Mouse (Mus musculus): ENCODE measurements at regions not wholly inside any gene's neighbourhood (a gene's known extent, or its start where the extent isn't known, plus 50 kb on each side); places are given as distances from the start of the nearest gene placed in this dataset.
A peak's percentile ranks its signal among the peaks of the same experiment; 100 is the strongest.

- peak; percentile 76 for ATAC-seq
- no peak for TF ChIP-seq CTCF (IDR thresholded peaks at IDR 0.05)
- ChIA-PET POLR2A (interaction anchor here (1.5 kb wide), 1 partner anchor 12 kb away, joined by 5 read pairs; no protein-coding TSS in a partner anchor), CTCF (interaction anchor here (1.2 to 1.6 kb wide), 2 partner anchors 15 to 45 kb away, joined by 4 read pairs; no protein-coding TSS in a partner anchor)
- no peak for DNase-seq (ENCODE audit: low read depth, low spot score)
- no peaks in the 10 kb centered on the region for H3K27me3 ChIP-seq
- in situ Hi-C loops (cut with MboI; ENCODE audit: low pct_unique_long_range_greater_than_20kb), result no loop called here
Measured at GRCm38 (mm10) chr2:128457591-128458209, 133.3 kb upstream of the Spdye4c start.

- TF ChIP-seq CTCF (IDR thresholded peaks at IDR 0.05), result no peak
- DNase-seq (ENCODE audit: low read depth, low spot score), result no peak
- POLR2A ChIA-PET, result no interaction called here
- CTCF ChIA-PET, result no interaction called here
- no peaks in the 10 kb centered on the region for H3K27me3 ChIP-seq
- in situ Hi-C loops (cut with MboI; ENCODE audit: low pct_unique_long_range_greater_than_20kb), result no loop called here
- ATAC-seq, result no peak
Measured at GRCm38 (mm10) chr2:128465214-128465984, 125.6 kb upstream of the Spdye4c start.

DNA sequence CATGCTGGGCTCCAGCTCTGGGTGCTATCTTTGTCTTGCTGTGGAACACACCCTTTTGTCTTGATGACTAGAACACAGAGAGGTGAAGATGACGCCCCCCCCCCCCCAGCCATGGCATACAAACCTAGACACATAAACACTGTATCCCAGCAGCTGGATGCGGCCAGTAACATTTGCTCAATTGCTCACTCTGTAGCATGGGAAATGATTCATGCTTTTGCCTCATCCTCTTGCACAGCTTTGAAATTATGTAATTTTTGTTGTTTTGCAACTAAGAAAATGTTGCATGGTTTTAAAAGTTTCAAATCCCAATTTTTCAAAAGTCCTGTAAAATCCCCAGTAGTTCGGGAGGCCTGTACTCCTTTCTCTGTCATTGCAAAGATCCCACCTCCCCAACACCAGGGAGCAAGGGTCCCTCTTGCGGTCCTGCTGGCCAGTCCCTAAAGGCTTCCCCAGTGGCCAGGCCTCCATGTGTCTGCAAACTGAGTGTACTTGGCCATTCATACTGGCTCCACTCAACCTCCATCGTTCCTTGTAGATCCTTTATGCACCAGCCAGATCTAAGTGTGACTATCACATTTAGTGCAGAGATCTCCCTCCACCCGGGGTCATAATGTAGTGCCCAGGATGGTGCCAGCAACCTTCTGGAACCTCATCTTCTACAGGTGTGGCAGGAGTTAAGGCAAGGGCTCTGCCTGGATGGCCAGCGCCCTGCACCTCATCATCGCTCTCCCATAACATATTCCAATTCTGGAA lies 123.3 kb upstream of the Spdye4c start:
- in situ Hi-C loops (cut with MboI; ENCODE audit: low pct_unique_long_range_greater_than_20kb), result no loop called here
- no peak for ATAC-seq
- DNase-seq (ENCODE audit: low read depth, low spot score), result no peak
- no peak for TF ChIP-seq CTCF (IDR thresholded peaks at IDR 0.05)
- H3K27me3 ChIP-seq, result no peaks in the 10 kb centered on the region
- ChIA-PET POLR2A (interaction anchor here (0.6 kb wide), 1 partner anchor 44 kb away, joined by 3 read pairs; no protein-coding TSS in a partner anchor), CTCF (interaction anchor here (1.3 kb wide), 2 partner anchors 9 to 39 kb away, joined by 3 to 4 read pairs; no protein-coding TSS in a partner anchor)

- no peak for TF ChIP-seq CTCF (IDR thresholded peaks at IDR 0.05)
- DNase-seq (ENCODE audit: low read depth, low spot score), result no peak
- in situ Hi-C loops (cut with MboI; ENCODE audit: low pct_unique_long_range_greater_than_20kb), result no loop called here
- ChIA-PET CTCF (interaction anchor here (1.3 kb wide), 1 partner anchor 9 kb away, joined by 4 read pairs; no protein-coding TSS in a partner anchor), POLR2A (no interaction called here)
- no peak for ATAC-seq
- H3K27me3 ChIP-seq, result no peaks in the 10 kb centered on the region
Measured at GRCm38 (mm10) chr2:128468323-128468722, 122.7 kb upstream of the Spdye4c start.

- ATAC-seq, result no peak
- ChIA-PET CTCF (no interaction called here), POLR2A (no interaction called here)
- no peak for DNase-seq (ENCODE audit: low read depth, low spot score)
- in situ Hi-C loops (cut with MboI; ENCODE audit: low pct_unique_long_range_greater_than_20kb), result loop anchor here (5.0 kb wide), 1 partner anchor 67 kb away; no protein-coding TSS in a partner anchor
- no peaks in the 10 kb centered on the region for H3K27me3 ChIP-seq
- no peak for TF ChIP-seq CTCF (IDR thresholded peaks at IDR 0.05)
Measured at GRCm38 (mm10) chr2:128470351-128470750, 120.7 kb upstream of the Spdye4c start.

GRCm38 (mm10) chr2:128473241-128473954 lies 117.6 kb upstream of the Spdye4c start:
- ChIA-PET CTCF (no interaction called here), POLR2A (no interaction called here)
- no peaks in the 10 kb centered on the region for H3K27me3 ChIP-seq
- no peak for DNase-seq (ENCODE audit: low read depth, low spot score)
- TF ChIP-seq CTCF (IDR thresholded peaks at IDR 0.05), result no peak
- no peak for ATAC-seq
- in situ Hi-C loops (cut with MboI; ENCODE audit: low pct_unique_long_range_greater_than_20kb), result loop anchor here (5.0 kb wide), 1 partner anchor 64 kb away; no protein-coding TSS in a partner anchor

DNA sequence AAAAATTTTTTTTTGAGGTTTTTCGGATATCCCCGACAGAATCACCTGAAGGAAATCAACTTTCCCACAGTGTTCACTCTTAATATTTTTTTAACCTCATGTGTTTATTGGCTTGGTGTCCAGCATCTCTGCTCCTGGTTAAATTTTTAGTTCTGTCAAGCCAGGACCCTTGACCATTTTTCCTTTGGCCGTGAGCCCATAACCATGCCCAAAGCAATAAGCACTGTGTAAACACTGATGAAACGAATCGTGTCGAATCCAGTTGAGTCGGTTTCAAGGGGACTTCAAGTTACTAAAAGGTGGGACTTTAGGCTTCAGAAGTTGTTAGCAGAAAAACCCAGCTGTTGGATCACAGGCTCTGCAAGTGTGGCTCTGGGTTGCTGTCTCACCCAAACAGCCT lies 117.0 kb upstream of the Spdye4c start:
- H3K27me3 ChIP-seq, result no peaks in the 10 kb centered on the region
- no peak for TF ChIP-seq CTCF (IDR thresholded peaks at IDR 0.05)
- in situ Hi-C loops (cut with MboI; ENCODE audit: low pct_unique_long_range_greater_than_20kb), result loop anchor here (5.0 kb wide), 1 partner anchor 63 kb away; no protein-coding TSS in a partner anchor
- no peak for ATAC-seq
- no peak for DNase-seq (ENCODE audit: low read depth, low spot score)
- ChIA-PET CTCF (no interaction called here), POLR2A (no interaction called here)

- ChIA-PET POLR2A (no interaction called here), CTCF (interaction anchor here (2.0 to 2.1 kb wide), 2 partner anchors 10 kb away, joined by 4 to 6 read pairs; no protein-coding TSS in a partner anchor)
- TF ChIP-seq CTCF (IDR thresholded peaks at IDR 0.05), result no peak
- in situ Hi-C loops (cut with MboI; ENCODE audit: low pct_unique_long_range_greater_than_20kb), result no loop called here
- ATAC-seq, result no peak
- H3K27me3 ChIP-seq, result no peaks in the 10 kb centered on the region
- DNase-seq (ENCODE audit: low read depth, low spot score), result no peak
Measured at GRCm38 (mm10) chr2:128477242-128477641, 113.8 kb upstream of the Spdye4c start.

- in situ Hi-C loops (cut with MboI; ENCODE audit: low pct_unique_long_range_greater_than_20kb), result no loop called here
- ATAC-seq (no peak), DNase-seq (ENCODE audit: low read depth, low spot score) (no peak)
- ChIA-PET POLR2A (no interaction called here), CTCF (interaction anchor here (1.0 kb wide), 1 partner anchor 62 kb away, joined by 3 read pairs; no protein-coding TSS in a partner anchor)
- TF ChIP-seq CTCF (IDR thresholded peaks at IDR 0.05), result no peak
- H3K27me3 ChIP-seq, result no peaks in the 10 kb centered on the region
Measured at GRCm38 (mm10) chr2:128491217-128491877, 99.7 kb upstream of the Spdye4c start.
